Mouse (Mus musculus) embryonic facial prominence, embryonic 14.5 days (tissue): Measurements from ENCODE around the gene Myo10. TPM values are rescaled to one million over a fixed set of nuclear protein-coding genes. Genes with fewer than 3 reads are reported as not detected.

Experiments
- ATAC-seq: fragments of 200-750 bp; cut with Nextera tagmentation; 2 replicates; pipeline ENCODE4 v1.8.0; 2017; ENCODE audit warnings: low read depth, moderate number of reproducible peaks, moderate TSS enrichment
- DNase-seq: peaks from one replicate; pipeline ENCODE4 v3.0.0-alpha.2; 2015; ENCODE audit warnings: low spot score
- H3K27ac ChIP-seq: fragments of 300-500 bp; sonication (generic); replicated peaks from 2 replicates; pipeline ENCODE4 v1.5.1; 2014; ENCODE audit warnings: low read depth, mild to moderate bottlenecking, low read length, moderate library complexity
- H3K27me3 ChIP-seq: fragments of 300-500 bp; sonication (generic); replicated peaks from 2 replicates; pipeline ENCODE4 v1.6.1; 2014; ENCODE audit warnings: low read length; ENCODE audit not compliant: control insufficient read depth, insufficient read depth
- H3K36me3 ChIP-seq: fragments of 300-500 bp; sonication (generic); 2 replicates; pipeline ENCODE4 v1.6.1; 2014; ENCODE audit warnings: low read length, mixed read lengths; ENCODE audit not compliant: control insufficient read depth, insufficient read depth
- H3K4me1 ChIP-seq: fragments of 300-500 bp; sonication (generic); 2 replicates; pipeline ENCODE4 v1.6.1; 2014; ENCODE audit warnings: antibody characterized with exemption, low read length; ENCODE audit not compliant: control insufficient read depth, insufficient read depth
- H3K4me2 ChIP-seq: fragments of 300-500 bp; sonication (generic); 2 replicates; pipeline ENCODE4 v1.6.1; 2014; ENCODE audit warnings: low read depth, mild to moderate bottlenecking, low read length, moderate library complexity, mixed read lengths
- H3K4me3 ChIP-seq: fragments of 300-500 bp; sonication (generic); 2 replicates; pipeline ENCODE4 v1.5.1; 2014; ENCODE audit warnings: low read depth, mild to moderate bottlenecking, low read length
- H3K9ac ChIP-seq: fragments of 300-500 bp; sonication (generic); 2 replicates; pipeline ENCODE4 v1.6.1; 2014; ENCODE audit warnings: low read depth, mild to moderate bottlenecking, low read length, moderate library complexity, mixed read lengths
- H3K9me3 ChIP-seq: fragments of 300-500 bp; sonication (generic); 2 replicates; pipeline ENCODE4 v1.6.1; 2016; ENCODE audit warnings: low read length; ENCODE audit not compliant: control insufficient read depth
- WGBS: fragments of 180-500 bp; shearing (Covaris S2); extraction: QIAGEN DNeasy Blood & Tissue Kit; methylation state at CpG from one replicate; pipeline ENCODE4 v1.1.7; 2014; 5-methylcytosine and 5-hydroxymethylcytosine counted together
- polyA plus RNA-seq: library from polyadenylated mRNA; unstranded; fragments of >200 nt; fragmentation: Nextera tagmentation; extraction: Ambion mirVana; gene quantifications from 2 replicates; pipeline ENCODE4 v1.2.1, GENCODE M21; 2014

Myo10 gene
- polyA plus RNA-seq, 1 experiment from 2014 or later, result 41.8 TPM

DNA sequence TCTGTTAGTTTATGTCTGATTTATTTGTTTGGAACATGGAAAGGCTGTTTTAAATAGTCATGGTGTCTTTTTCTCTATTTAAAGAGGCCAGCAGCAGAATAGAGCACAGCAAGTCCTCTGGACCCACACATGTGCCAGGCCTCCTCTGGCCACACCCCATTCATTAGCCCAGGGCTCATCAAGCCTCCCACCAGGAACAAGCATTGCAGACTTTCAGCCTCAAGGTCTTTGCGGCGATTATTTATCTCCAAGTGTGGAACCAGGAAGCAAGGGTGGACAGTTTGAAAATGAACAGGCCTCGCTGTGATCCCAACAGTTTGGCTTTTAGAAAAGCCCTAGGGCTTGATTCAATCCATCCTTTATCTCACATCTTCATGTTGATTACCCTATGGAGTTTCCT is 35.5 kb upstream of the Myo10 start:
- 59% methylated on average over 3 of the region's 3 CpGs for WGBS
- no peak overlapping the region for H3K9ac ChIP-seq
- H3K4me1 ChIP-seq, result 0 out of 2 replicates have a peak, but pooled peaks cover 2% of the 10 kb centered on the region
- no peaks in the 10 kb centered on the region for H3K9me3 ChIP-seq
- H3K27me3 ChIP-seq, result no peaks in the 10 kb centered on the region
- H3K4me2 ChIP-seq, result no peak overlapping the region
- H3K36me3 ChIP-seq, result no peaks in the 10 kb centered on the region
- no peak overlapping the region for H3K4me3 ChIP-seq
- DNase-seq, result no peak
- no peak overlapping the region for H3K27ac ChIP-seq
- ATAC-seq, result no peak

DNA sequence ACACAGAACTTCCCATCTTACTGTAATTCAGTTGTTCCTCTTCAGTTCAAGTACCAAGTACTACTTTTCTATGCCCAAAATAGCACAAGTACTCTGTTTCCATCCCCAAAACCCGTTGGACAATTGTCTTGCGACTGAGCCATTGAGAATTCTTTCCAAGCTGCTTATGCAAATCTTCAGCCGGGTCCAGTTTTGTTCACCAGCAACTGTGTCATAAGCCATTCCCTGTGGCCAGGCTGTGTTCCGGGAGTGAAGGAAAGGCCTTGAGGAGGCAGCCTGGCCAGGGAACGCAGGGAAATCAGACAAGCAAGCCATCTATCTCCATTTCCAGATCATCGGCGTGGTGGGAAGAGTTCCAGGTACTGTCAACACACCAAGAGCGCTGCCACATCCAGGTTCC is 34.4 kb upstream of the Myo10 start:
- no peak for DNase-seq
- Histone ChIP-seq H3K4me3 (no peak overlapping the region), H3K9me3 (no peaks in the 10 kb centered on the region), H3K9ac (no peak overlapping the region), H3K4me1 (no peaks in the 10 kb centered on the region), H3K4me2 (no peak overlapping the region), H3K27ac (no peak overlapping the region), H3K27me3 (no peaks in the 10 kb centered on the region), H3K36me3 (no peaks in the 10 kb centered on the region)
- WGBS, result 85% methylated on average over 8 of the region's 8 CpGs
- no peak for ATAC-seq

DNA sequence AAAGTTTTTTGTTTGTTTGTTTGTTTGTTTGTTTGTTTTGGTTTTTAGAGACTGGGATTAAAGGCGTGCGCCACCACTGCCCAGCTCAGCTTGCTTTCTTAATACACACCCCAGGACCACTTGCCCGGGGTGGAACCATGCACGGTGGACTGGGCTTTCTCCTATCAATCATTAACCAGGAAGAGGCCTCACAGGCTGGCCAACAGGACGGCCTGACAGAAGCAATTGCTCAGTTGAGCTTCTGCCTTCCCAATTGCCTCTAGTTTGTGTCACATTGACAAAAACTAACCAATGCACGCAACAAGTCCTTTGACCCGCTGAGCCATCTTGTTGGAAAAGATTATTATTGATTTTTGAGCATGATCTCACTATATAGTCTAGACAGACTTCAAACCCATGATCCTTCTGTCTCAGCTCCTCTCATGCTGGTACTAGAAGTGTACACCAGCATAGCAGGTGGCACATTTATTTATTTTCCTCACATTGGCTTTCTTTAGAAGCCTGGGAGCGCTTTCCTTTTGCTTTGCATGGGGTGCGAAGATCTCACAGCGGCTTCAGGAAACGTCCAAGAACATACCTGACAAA is 32.9 kb upstream of the Myo10 start:
- H3K4me3 ChIP-seq, result no peak overlapping the region
- WGBS, result 88% methylated on average over 11 of the region's 11 CpGs
- no peaks in the 10 kb centered on the region for H3K36me3 ChIP-seq
- no peak for DNase-seq
- H3K27ac ChIP-seq, result no peak overlapping the region
- no peak for ATAC-seq
- no peaks in the 10 kb centered on the region for H3K27me3 ChIP-seq
- no peak overlapping the region for H3K9ac ChIP-seq
- no peak overlapping the region for H3K4me2 ChIP-seq
- H3K4me1 ChIP-seq, result no peaks in the 10 kb centered on the region
- H3K9me3 ChIP-seq, result no peaks in the 10 kb centered on the region

DNA sequence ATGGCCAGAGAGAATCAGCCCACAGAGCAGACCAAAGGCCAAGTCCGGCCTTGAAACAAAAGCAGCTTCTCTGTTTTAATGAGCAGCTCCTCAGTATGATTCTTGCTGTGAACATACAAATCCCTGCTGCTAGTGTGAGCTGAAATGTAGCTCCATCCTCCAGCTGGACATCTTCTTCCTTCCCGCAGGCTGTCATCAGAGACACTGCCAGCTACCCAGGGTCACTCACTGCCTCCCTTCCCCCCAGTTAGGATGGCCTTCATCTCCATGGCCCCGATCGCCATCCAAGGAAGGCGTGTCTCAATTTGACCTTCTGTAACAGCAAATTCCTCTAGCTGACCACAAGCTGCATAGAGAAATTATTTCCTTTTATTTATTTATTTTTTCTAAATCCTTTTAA is 32.4 kb upstream of the Myo10 start:
- Histone ChIP-seq H3K4me1 (no peaks in the 10 kb centered on the region), H3K9ac (no peak overlapping the region), H3K27ac (no peak overlapping the region), H3K36me3 (no peaks in the 10 kb centered on the region), H3K27me3 (no peaks in the 10 kb centered on the region), H3K4me3 (no peak overlapping the region), H3K9me3 (no peaks in the 10 kb centered on the region), H3K4me2 (no peak overlapping the region)
- ATAC-seq (no peak), DNase-seq (no peak)
- WGBS, result 75% methylated on average over 5 of the region's 5 CpGs

DNA sequence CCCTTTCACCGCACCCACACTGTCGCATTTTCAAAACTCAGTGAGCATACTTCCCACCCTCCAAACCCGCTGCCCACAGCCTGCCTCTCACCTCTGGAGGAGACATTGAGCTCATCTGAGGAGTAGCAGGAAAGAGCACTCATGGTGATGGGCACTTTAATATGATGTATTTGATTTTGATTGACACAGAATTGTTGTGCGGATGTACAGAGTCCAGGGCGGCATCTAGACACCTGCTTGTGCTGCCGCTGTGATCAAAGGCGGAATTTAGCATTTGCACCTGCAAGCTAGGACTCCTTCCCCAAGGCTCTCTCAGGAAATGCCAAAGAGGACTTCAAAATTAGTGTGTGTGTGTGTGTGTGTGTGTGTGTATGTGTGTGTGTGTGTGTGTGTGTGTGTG is 31.4 kb upstream of the Myo10 start:
- no peak for DNase-seq
- Histone ChIP-seq H3K27me3 (no peaks in the 10 kb centered on the region), H3K36me3 (no peaks in the 10 kb centered on the region), H3K4me1 (no peaks in the 10 kb centered on the region), H3K9ac (no peak overlapping the region), H3K4me3 (no peak overlapping the region), H3K27ac (no peak overlapping the region), H3K4me2 (no peak overlapping the region), H3K9me3 (no peaks in the 10 kb centered on the region)
- ATAC-seq, result no peak
- 66% methylated on average over 7 of the region's 7 CpGs for WGBS

DNA sequence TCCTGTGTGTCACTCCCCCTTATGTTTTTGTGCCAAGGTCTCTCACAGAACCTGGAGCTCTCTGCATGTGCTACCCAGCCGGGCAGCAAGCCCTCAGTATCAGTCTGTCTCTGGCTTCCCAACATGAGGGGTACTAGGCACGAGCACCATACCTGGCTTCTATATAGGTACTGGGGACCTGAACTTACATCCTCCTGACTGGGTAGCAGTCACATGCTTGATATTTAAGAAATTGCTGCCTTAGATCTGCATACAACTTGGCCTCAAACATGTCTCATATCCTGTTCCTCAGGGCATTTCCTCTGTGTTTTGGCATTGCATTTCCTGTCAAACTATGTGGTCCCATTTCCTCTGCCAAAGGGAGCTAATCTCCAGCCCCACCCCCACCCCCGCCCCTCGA is 30.4 kb upstream of the Myo10 start:
- DNase-seq (no peak), ATAC-seq (no peak)
- WGBS, result 60% methylated on average over 4 of the region's 4 CpGs
- Histone ChIP-seq H3K4me1 (no peaks in the 10 kb centered on the region), H3K27me3 (no peaks in the 10 kb centered on the region), H3K9ac (no peak overlapping the region), H3K27ac (no peak overlapping the region), H3K4me3 (no peak overlapping the region), H3K36me3 (no peaks in the 10 kb centered on the region), H3K9me3 (no peaks in the 10 kb centered on the region), H3K4me2 (no peak overlapping the region)

DNA sequence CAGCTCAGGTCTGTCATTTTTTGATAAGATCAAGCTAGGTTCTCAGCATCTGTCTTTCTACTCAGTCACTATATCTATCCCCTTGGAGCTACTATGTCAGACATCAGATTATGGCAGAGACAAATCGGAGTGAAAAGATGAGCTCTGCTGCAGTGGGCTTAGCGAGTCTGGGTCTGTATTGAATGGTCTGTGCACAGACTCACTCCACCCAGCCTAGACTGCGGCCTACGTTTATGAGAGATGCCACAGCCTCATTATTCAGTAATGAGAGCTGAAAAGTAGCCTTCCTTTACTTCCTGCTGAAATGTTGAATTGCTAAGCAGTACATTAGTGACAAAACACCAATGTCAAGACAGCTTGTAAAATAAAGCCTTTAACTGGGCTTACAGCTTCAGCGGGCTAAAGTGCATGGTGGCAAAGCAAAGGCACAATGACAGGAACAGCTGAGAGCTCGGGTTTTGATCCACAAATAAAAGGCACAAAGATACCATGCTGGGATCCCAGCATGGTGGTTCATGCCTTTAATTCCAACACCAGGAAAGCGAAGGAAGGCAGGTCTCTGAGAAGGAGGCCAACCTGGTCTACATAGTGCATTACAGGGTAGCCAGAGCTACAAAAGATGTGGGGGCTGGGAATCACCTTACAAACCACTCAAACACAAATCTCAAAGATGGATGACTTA is 28.7 kb upstream of the Myo10 start:
- H3K4me1 ChIP-seq, result no peaks in the 10 kb centered on the region
- H3K4me3 ChIP-seq, result no peak overlapping the region
- H3K4me2 ChIP-seq, result no peak overlapping the region
- 72% methylated on average over 7 of the region's 7 CpGs for WGBS
- DNase-seq (no peak), ATAC-seq (no peak)
- H3K27ac ChIP-seq, result no peak overlapping the region
- no peak overlapping the region for H3K9ac ChIP-seq
- H3K27me3 ChIP-seq, result no peaks in the 10 kb centered on the region
- H3K9me3 ChIP-seq, result no peaks in the 10 kb centered on the region
- H3K36me3 ChIP-seq, result no peaks in the 10 kb centered on the region

DNA sequence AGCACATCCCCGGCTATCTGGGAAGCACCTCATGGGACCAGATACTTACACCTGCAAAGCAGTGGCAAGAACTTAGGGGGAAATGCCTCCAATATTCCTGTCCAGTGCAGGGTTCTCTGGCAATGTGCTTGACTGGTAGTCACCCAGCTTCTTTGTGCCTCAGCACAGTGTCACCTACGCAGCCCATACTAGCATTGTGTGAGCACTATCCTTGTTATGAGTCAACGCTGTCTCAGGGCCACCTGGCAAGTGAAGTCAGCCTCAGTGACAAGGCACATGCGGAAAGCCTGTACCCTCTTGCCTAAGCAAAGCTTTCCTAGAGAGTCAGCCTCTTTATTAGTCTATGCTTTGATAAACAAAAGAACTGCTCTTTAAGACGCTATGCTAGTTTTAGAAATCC is 24.0 kb upstream of the Myo10 start:
- no peak for ATAC-seq
- H3K9me3 ChIP-seq, result no peaks in the 10 kb centered on the region
- no peak overlapping the region for H3K4me3 ChIP-seq
- H3K9ac ChIP-seq, result no peak overlapping the region
- H3K4me1 ChIP-seq, result peaks cover 2% of the 10 kb centered on the region; the same call in 1 of the 2 replicates
- no peak for DNase-seq
- H3K36me3 ChIP-seq, result no peaks in the 10 kb centered on the region
- 79% methylated on average over 5 of the region's 5 CpGs for WGBS
- H3K27me3 ChIP-seq, result no peaks in the 10 kb centered on the region
- no peak overlapping the region for H3K27ac ChIP-seq
- H3K4me2 ChIP-seq, result no peak overlapping the region

DNA sequence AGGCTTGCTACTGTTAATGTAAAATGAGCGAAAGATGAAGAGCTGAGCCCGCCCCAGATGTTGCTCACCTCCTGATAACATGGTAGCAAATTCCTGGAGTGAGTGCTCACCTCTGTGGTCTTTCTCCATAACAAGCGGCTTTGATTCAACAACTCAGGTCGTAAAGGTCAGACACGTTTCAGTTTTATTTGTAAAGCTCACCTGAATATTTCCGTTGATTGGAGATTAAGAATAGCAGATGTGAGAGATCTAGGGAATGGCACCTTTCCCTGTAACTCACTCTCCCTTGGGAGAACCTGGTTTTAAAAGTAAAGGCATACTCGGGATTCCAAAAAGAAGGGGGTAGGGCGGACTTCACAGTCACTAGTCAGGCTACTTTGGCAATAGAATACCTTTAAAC is 20.0 kb upstream of the Myo10 start:
- no peak overlapping the region for H3K9ac ChIP-seq
- H3K36me3 ChIP-seq, result no peaks in the 10 kb centered on the region
- no peaks in the 10 kb centered on the region for H3K27me3 ChIP-seq
- H3K27ac ChIP-seq, result no peak overlapping the region
- no peak overlapping the region for H3K4me3 ChIP-seq
- no peak overlapping the region for H3K4me2 ChIP-seq
- H3K4me1 ChIP-seq, result peaks cover 11% of the 10 kb centered on the region; the same call in 1 of the 2 replicates
- ATAC-seq (no peak), DNase-seq (no peak)
- no peaks in the 10 kb centered on the region for H3K9me3 ChIP-seq
- WGBS, result 64% methylated on average over 8 of the region's 8 CpGs
